Mouse (Mus musculus) E14TG2a.4 (cell line): Measurements from ENCODE around the gene Mtor.

Experiments
- CTCF ChIP-seq: conservative IDR thresholded peaks from 2 replicates; pipeline ENCODE4 v1.5.1; 2014; ENCODE audit warnings: low read length
- POU5F1 ChIP-seq: IDR thresholded peaks from 2 replicates; pipeline ENCODE4 v1.6.1; 2014; ENCODE audit warnings: low read length, borderline replicate concordance

- TF ChIP-seq CTCF (no peak), POU5F1 (no peak)
These were observed 124.8 kb downstream of the Mtor start for GRCm38 (mm10) chr4:148573222-148573621.
